Mouse (Mus musculus): ENCODE measurements around the gene G6pc3. TPM values are rescaled to one million over a fixed set of nuclear protein-coding genes. Genes with fewer than 3 reads are reported as not detected.
"Not testable (repeated sequence)": the region's sequence is repeated elsewhere in the genome, so short reads cannot be mapped to it uniquely, and the experiment has no call there.

G6pc3 gene
- total and polyA plus RNA-seq, 2 experiments from 2014 or later, result 42.0 to 68.5 TPM

- not testable (repeated sequence) for H3K4me3 ChIP-seq (ENCODE audit: low read depth, low read length); H3K9ac ChIP-seq (replicated peaks; ENCODE audit: low read length, poor library complexity, severe bottlenecking); H3K4me2 ChIP-seq (ENCODE audit: low read depth, low read length, poor library complexity, severe bottlenecking); DNase-seq (ENCODE audit: low spot score); H3K27ac ChIP-seq (ENCODE audit: low read depth, low read length); H3K9me3 ChIP-seq (ENCODE audit: low read length); ATAC-seq (ENCODE audit: low FRiP score); H3K27me3 ChIP-seq (ENCODE audit: insufficient read depth, low read length); H3K4me1 ChIP-seq (ENCODE audit: insufficient read depth, low read length)
- H3K36me3 ChIP-seq (ENCODE audit: insufficient read depth, low read length), result peaks cover 17% of the 10 kb centered on the region
- TF ChIP-seq CTCF (IDR thresholded peaks at IDR 0.05), result peak; percentile 20; the same call in 1 of the 2 replicates
- WGBS, result 75% methylated on average over 2 of the region's 2 CpGs
These were observed 31.4 kb upstream of the G6pc3 start for GRCm38 (mm10) chr11:102158024-102158423.

GRCm38 (mm10) chr11:102159781-102160180 lies 29.6 kb upstream of the G6pc3 start:
- no peak for DNase-seq (ENCODE audit: low spot score)
- H3K27me3 ChIP-seq (ENCODE audit: insufficient read depth, low read length), result no peaks in the 10 kb centered on the region
- 77% methylated on average over 5 of the region's 5 CpGs for whole genome bisulfite sequencing
- H3K4me2 ChIP-seq (ENCODE audit: low read depth, low read length, poor library complexity, severe bottlenecking), result no peak overlapping the region
- TF ChIP-seq CTCF (IDR thresholded peaks at IDR 0.05), result no peak
- no peak overlapping the region for H3K27ac ChIP-seq (ENCODE audit: low read depth, low read length)
- ATAC-seq (ENCODE audit: low FRiP score), result no peak
- H3K9ac ChIP-seq (replicated peaks; ENCODE audit: low read length, poor library complexity, severe bottlenecking), result no peak overlapping the region
- peaks cover 20% of the 10 kb centered on the region for H3K36me3 ChIP-seq (ENCODE audit: insufficient read depth, low read length)
- no peaks in the 10 kb centered on the region for H3K9me3 ChIP-seq (ENCODE audit: low read length)
- peaks cover 6% of the 10 kb centered on the region for H3K4me1 ChIP-seq (ENCODE audit: insufficient read depth, low read length)
- H3K4me3 ChIP-seq (ENCODE audit: low read depth, low read length), result no peak overlapping the region

- WGBS, result 85% methylated on average over 6 of the region's 6 CpGs
- ATAC-seq (ENCODE audit: low FRiP score), result no peak
- no peak overlapping the region for H3K9ac ChIP-seq (replicated peaks; ENCODE audit: low read length, poor library complexity, severe bottlenecking)
- no peak overlapping the region for H3K4me2 ChIP-seq (ENCODE audit: low read depth, low read length, poor library complexity, severe bottlenecking)
- DNase-seq (ENCODE audit: low spot score), result peak; percentile 66
- H3K27me3 ChIP-seq (ENCODE audit: insufficient read depth, low read length), result no peaks in the 10 kb centered on the region
- H3K27ac ChIP-seq (ENCODE audit: low read depth, low read length), result no peak overlapping the region
- no peaks in the 10 kb centered on the region for H3K9me3 ChIP-seq (ENCODE audit: low read length)
- no peak overlapping the region for H3K4me3 ChIP-seq (ENCODE audit: low read depth, low read length)
- TF ChIP-seq CTCF (IDR thresholded peaks at IDR 0.05), result no peak
- no peaks in the 10 kb centered on the region for H3K4me1 ChIP-seq (ENCODE audit: insufficient read depth, low read length)
- H3K36me3 ChIP-seq (ENCODE audit: insufficient read depth, low read length), result peaks cover 45% of the 10 kb centered on the region
These were observed 23.3 kb upstream of the G6pc3 start for GRCm38 (mm10) chr11:102165971-102166722.

- Histone ChIP-seq H3K27me3 (ENCODE audit: insufficient read depth, low read length) (no peaks in the 10 kb centered on the region), H3K36me3 (ENCODE audit: insufficient read depth, low read length) (peaks cover 45% of the 10 kb centered on the region), H3K27ac (ENCODE audit: low read depth, low read length) (no peak overlapping the region), H3K4me1 (ENCODE audit: insufficient read depth, low read length) (no peaks in the 10 kb centered on the region), H3K9me3 (ENCODE audit: low read length) (no peaks in the 10 kb centered on the region), H3K4me3 (ENCODE audit: low read depth, low read length) (no peak overlapping the region), H3K4me2 (ENCODE audit: low read depth, low read length, poor library complexity, severe bottlenecking) (no peak overlapping the region), H3K9ac (replicated peaks; ENCODE audit: low read length, poor library complexity, severe bottlenecking) (no peak overlapping the region)
- DNase-seq (ENCODE audit: low spot score), result no peak
- no peak for ATAC-seq (ENCODE audit: low FRiP score)
- 91% methylated on average over 5 of the region's 5 CpGs for WGBS
- TF ChIP-seq CTCF (IDR thresholded peaks at IDR 0.05), result no peak
These were observed 21.9 kb upstream of the G6pc3 start for GRCm38 (mm10) chr11:102167539-102167938.

DNA sequence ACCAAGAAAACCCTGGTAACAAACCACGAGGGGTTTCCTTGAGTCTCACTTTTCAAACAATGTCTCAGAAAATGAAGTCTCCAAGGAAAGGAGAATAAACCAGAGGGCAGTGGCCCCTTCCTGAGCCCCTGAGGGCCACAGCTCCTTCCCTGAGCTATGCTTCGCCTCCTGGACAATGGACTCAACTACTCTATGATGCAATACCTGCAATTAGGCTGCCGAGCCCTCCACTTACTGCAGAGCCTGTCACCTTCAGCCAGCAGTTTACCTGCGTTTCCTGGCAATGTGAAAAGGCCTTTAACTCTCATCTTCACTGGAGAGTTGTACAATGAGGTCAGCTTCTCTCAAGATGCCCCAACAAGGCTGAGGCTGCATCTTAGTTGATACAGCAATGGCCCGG lies 20.7 kb upstream of the G6pc3 start:
- DNase-seq (ENCODE audit: low spot score), result no peak
- no peak for ATAC-seq (ENCODE audit: low FRiP score)
- Histone ChIP-seq H3K9ac (replicated peaks; ENCODE audit: low read length, poor library complexity, severe bottlenecking) (no peak overlapping the region), H3K27me3 (ENCODE audit: insufficient read depth, low read length) (no peaks in the 10 kb centered on the region), H3K36me3 (ENCODE audit: insufficient read depth, low read length) (peaks cover 36% of the 10 kb centered on the region), H3K4me2 (ENCODE audit: low read depth, low read length, poor library complexity, severe bottlenecking) (no peak overlapping the region), H3K4me1 (ENCODE audit: insufficient read depth, low read length) (no peaks in the 10 kb centered on the region), H3K9me3 (ENCODE audit: low read length) (no peaks in the 10 kb centered on the region), H3K4me3 (ENCODE audit: low read depth, low read length) (no peak overlapping the region), H3K27ac (ENCODE audit: low read depth, low read length) (no peak overlapping the region)
- 89% methylated on average over 5 of the region's 5 CpGs for WGBS
- TF ChIP-seq CTCF (IDR thresholded peaks at IDR 0.05), result no peak

GRCm38 (mm10) chr11:102179836-102180235 lies 9.6 kb upstream of the G6pc3 start:
- Histone ChIP-seq H3K27ac (ENCODE audit: low read depth, low read length) (no peak overlapping the region), H3K4me3 (ENCODE audit: low read depth, low read length) (no peak overlapping the region), H3K9me3 (ENCODE audit: low read length) (no peaks in the 10 kb centered on the region), H3K4me1 (ENCODE audit: insufficient read depth, low read length) (0 out of 2 replicates have a peak, but pooled peaks cover 3% of the 10 kb centered on the region), H3K4me2 (ENCODE audit: low read depth, low read length, poor library complexity, severe bottlenecking) (no peak overlapping the region), H3K36me3 (ENCODE audit: insufficient read depth, low read length) (peaks cover 26% of the 10 kb centered on the region; the same call in 1 of the 2 replicates), H3K27me3 (ENCODE audit: insufficient read depth, low read length) (no peaks in the 10 kb centered on the region), H3K9ac (replicated peaks; ENCODE audit: low read length, poor library complexity, severe bottlenecking) (no peak overlapping the region)
- no peak for TF ChIP-seq CTCF (IDR thresholded peaks at IDR 0.05)
- ATAC-seq (ENCODE audit: low FRiP score) (no peak), DNase-seq (ENCODE audit: low spot score) (no peak)
